In the genomic region with DNA sequence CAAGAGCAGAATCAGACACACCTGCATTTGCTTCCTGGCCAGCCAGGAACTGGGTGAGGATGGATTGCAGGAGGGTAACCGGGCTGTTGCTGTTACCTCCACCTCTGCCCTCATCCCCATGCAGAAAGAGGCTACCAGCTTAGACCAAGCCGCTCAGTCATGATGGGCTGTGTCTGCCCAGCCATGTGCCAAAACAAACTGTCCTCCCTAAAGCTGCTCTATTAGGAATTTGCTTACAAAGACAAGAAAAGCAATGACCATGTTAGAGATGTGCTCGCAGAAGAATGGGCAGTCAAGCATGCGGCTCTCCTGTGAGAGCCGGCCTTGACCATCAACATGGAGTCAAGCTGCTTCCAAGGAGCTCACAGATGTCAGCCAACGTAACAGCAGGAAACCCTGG, we compare ENCODE assay signal across 25 mouse cellular contexts.
"Had no signal": no experiment of that assay in that cellular context is flagged by ENCODE, and none has a peak within 500 bp of the region (broad histone marks: within the 10 kb centered on the region; RNA-seq: fewer than 3 reads in every experiment).

No protein-coding gene starts in this region.

- H3K36me3 ChIP-seq: heart, embryonic 10.5 days; heart, embryonic 12.5 days; hindbrain, embryonic 10.5 days; hindbrain, embryonic 12.5 days; intestine, embryonic 15.5 days; limb, embryonic 12.5 days; liver, embryonic 13.5 days; liver, embryonic 15.5 days had no signal

- H3K9ac ChIP-seq: heart, embryonic 12.5 days; hindbrain, embryonic 12.5 days; hindbrain, embryonic 14.5 days; intestine, embryonic 15.5 days; limb, embryonic 12.5 days; liver, embryonic 13.5 days; liver, embryonic 15.5 days; liver, postnatal 0 days had no signal

- H3K4me2 ChIP-seq: heart, embryonic 12.5 days; hindbrain, embryonic 12.5 days; hindbrain, embryonic 14.5 days; intestine, embryonic 15.5 days; limb, embryonic 12.5 days; liver, embryonic 11.5 days; liver, embryonic 13.5 days; liver, embryonic 15.5 days had no signal

- DNase-seq: gastrocnemius, adult 2 months; gastrocnemius, postnatal 10 days; gastrocnemius, postnatal 25 days; heart, adult 18-20 months; heart, postnatal 10 days; heart, postnatal 4 days; kidney, adult 2 months; kidney, postnatal 25 days; layer of hippocampus, postnatal 36 days; left cerebral cortex, postnatal 4 days; liver; liver, embryonic 13.5 days; liver, postnatal 0 days had no signal

- H3K27ac ChIP-seq: gastrocnemius, adult 2 months; hindbrain, embryonic 10.5 days; hindbrain, embryonic 12.5 days; hindbrain, embryonic 14.5 days; intestine, embryonic 15.5 days; layer of hippocampus, adult 2 months; limb, embryonic 12.5 days; liver, embryonic 13.5 days; liver, embryonic 15.5 days had no signal

- H3K9me3 ChIP-seq: heart, embryonic 10.5 days; hindbrain, embryonic 10.5 days; intestine, embryonic 15.5 days; liver, embryonic 13.5 days; liver, embryonic 15.5 days had no signal

- ATAC-seq: hindbrain, embryonic 16.5 days; inflammation-experienced regulatory T-cells, adult 6 months; liver, postnatal 0 days had no signal

- H3K27me3 ChIP-seq: hindbrain, embryonic 12.5 days had no signal

- H3K4me3 ChIP-seq: gastrocnemius, adult 2 months; heart, embryonic 10.5 days; heart, embryonic 12.5 days; hindbrain, embryonic 10.5 days; hindbrain, embryonic 12.5 days; intestine, embryonic 15.5 days; layer of hippocampus, adult 2 months; limb, embryonic 12.5 days; liver, embryonic 13.5 days; liver, embryonic 15.5 days had no signal

- H3K4me1 ChIP-seq: liver, embryonic 13.5 days; liver, embryonic 15.5 days had no signal
